Mouse (Mus musculus) CH12.LX (cell line): Measurements from ENCODE around the gene Gm49387. TPM values are rescaled to one million over a fixed set of nuclear protein-coding genes. Genes with fewer than 3 reads are reported as not detected.

Experiments
- DNase-seq: peaks from one replicate; pipeline ENCODE4 v3.0.0-alpha.2; 2013; ENCODE audit errors: extremely low read depth
- H3K27ac ChIP-seq: 2 replicates; pipeline ENCODE4 v1.5.1; 2012; ENCODE audit warnings: low read depth, mild to moderate bottlenecking, control low read depth, moderate library complexity; ENCODE audit not compliant: insufficient read depth
- H3K27me3 ChIP-seq: replicated peaks from 2 replicates; pipeline ENCODE3; 2012; ENCODE audit warnings: inconsistent platforms
- H3K36me3 ChIP-seq, 2 experiments: replicated peaks in 1 of 2; 2 replicates each; pipeline versions ENCODE3 to v1.6.1; 2012; ENCODE audit warnings: inconsistent platforms in 1 of 2, low read length in 1 of 2, mild to moderate bottlenecking in 1 of 2, mixed read lengths in 1 of 2, moderate library complexity in 1 of 2; ENCODE audit not compliant: control insufficient read depth in 1 of 2, insufficient read depth in 1 of 2
- H3K4me1 ChIP-seq, 2 experiments: 2 replicates each; pipeline ENCODE4 v1.6.1; 2012; ENCODE audit warnings: inconsistent platforms in 1 of 2, moderate library complexity in 1 of 2; ENCODE audit not compliant: insufficient read depth in 2 of 2, control insufficient read depth in 1 of 2
- H3K4me2 ChIP-seq: 2 replicates; pipeline ENCODE4 v1.6.1; 2012; ENCODE audit warnings: low read depth, mild to moderate bottlenecking, control low read depth; ENCODE audit not compliant: poor library complexity, insufficient read depth, severe bottlenecking
- H3K4me3 ChIP-seq, 3 experiments: fragments of 150-350 bp in 1 of 3; sonication (generic) in 1 of 3; replicated peaks in 1 of 3; 2 replicates each; pipeline versions ENCODE3 to v1.5.1; 2011 to 2012; ENCODE audit warnings: low read depth in 2 of 3, low read length in 2 of 3, mild to moderate bottlenecking in 2 of 3, moderate library complexity in 2 of 3, control low read depth in 1 of 3, improper control_type of control experiment in 1 of 3, inconsistent platforms in 1 of 3, mixed read lengths in 1 of 3; ENCODE audit not compliant: poor library complexity in 1 of 3
- H3K79me2 ChIP-seq: replicated peaks from 2 replicates; pipeline ENCODE4 v1.6.1; 2012; ENCODE audit warnings: mild to moderate bottlenecking, moderate library complexity; ENCODE audit not compliant: control insufficient read depth, poor library complexity, insufficient read depth, severe bottlenecking; ENCODE audit errors: extremely low read depth
- H3K9ac ChIP-seq: 2 replicates; pipeline ENCODE4 v1.6.1; 2012; ENCODE audit warnings: low read depth, mild to moderate bottlenecking, control low read depth, moderate library complexity; ENCODE audit not compliant: insufficient read depth
- H3K9me3 ChIP-seq: replicated peaks from 2 replicates; pipeline ENCODE3; 2012; ENCODE audit warnings: low read length, inconsistent platforms, mixed read lengths
- BHLHE40 ChIP-seq: IDR thresholded peaks from 2 replicates; pipeline ENCODE4 v1.6.1; 2011; ENCODE audit warnings: mild to moderate bottlenecking, low read depth, low read length, improper control_type of control experiment
- CHD1 ChIP-seq: IDR thresholded peaks from 2 replicates; pipeline ENCODE4 v1.6.1; 2012; ENCODE audit warnings: low read depth, low read length, improper control_type of control experiment, inconsistent platforms
- CTCF ChIP-seq, 2 experiments: IDR thresholded peaks in 1 of 2; conservative IDR thresholded peaks in 1 of 2; 2 replicates each; pipeline ENCODE4 v1.5.1; 2011 to 2012; ENCODE audit warnings: low read depth in 2 of 2, low read length in 2 of 2, improper control_type of control experiment in 1 of 2, inconsistent platforms in 1 of 2, mild to moderate bottlenecking in 1 of 2, moderate library complexity in 1 of 2
- ELF1 ChIP-seq: IDR thresholded peaks from 2 replicates; pipeline ENCODE4 v1.6.1; 2014; ENCODE audit warnings: low read depth, mild to moderate bottlenecking, inconsistent platforms, low read length, improper control_type of control experiment
- EP300 ChIP-seq: IDR thresholded peaks from 2 replicates; pipeline ENCODE4 v1.6.1; 2011; ENCODE audit warnings: low read length, improper control_type of control experiment
- ETS1 ChIP-seq: conservative IDR thresholded peaks from 2 replicates; pipeline ENCODE4 v1.6.1; 2012; ENCODE audit warnings: low read depth, mild to moderate bottlenecking, inconsistent platforms, low read length, improper control_type of control experiment, moderate library complexity
- GABPA ChIP-seq: IDR thresholded peaks from 2 replicates; pipeline ENCODE4 v1.6.1; 2012; ENCODE audit warnings: low read depth, low read length, improper control_type of control experiment, inconsistent platforms; ENCODE audit not compliant: insufficient replicate concordance
- HCFC1 ChIP-seq: IDR thresholded peaks from 2 replicates; pipeline ENCODE4 v1.6.1; 2012; ENCODE audit warnings: low read depth, mild to moderate bottlenecking, inconsistent platforms, low read length, improper control_type of control experiment
- JUN ChIP-seq: IDR thresholded peaks from 2 replicates; pipeline ENCODE4 v1.6.1; 2011; ENCODE audit warnings: low read depth, mild to moderate bottlenecking, low read length, improper control_type of control experiment, moderate library complexity; ENCODE audit not compliant: insufficient read depth
- JUND ChIP-seq: conservative IDR thresholded peaks from 2 replicates; pipeline ENCODE4 v1.6.1; 2011; ENCODE audit warnings: low read depth, low read length, improper control_type of control experiment
- KAT2A ChIP-seq: IDR thresholded peaks from 2 replicates; pipeline ENCODE4 v1.6.1; 2012; ENCODE audit warnings: low read length, improper control_type of control experiment, inconsistent platforms; ENCODE audit not compliant: insufficient replicate concordance
- MAX ChIP-seq: IDR thresholded peaks from 2 replicates; pipeline ENCODE4 v1.6.1; 2011; ENCODE audit warnings: low read length, improper control_type of control experiment
- MXI1 ChIP-seq: IDR thresholded peaks from 2 replicates; pipeline ENCODE4 v1.6.1; 2011; ENCODE audit warnings: mild to moderate bottlenecking, low read depth, low read length, improper control_type of control experiment
- MYC ChIP-seq: IDR thresholded peaks from 2 replicates; pipeline ENCODE4 v1.6.1; 2011; ENCODE audit warnings: low read depth, mild to moderate bottlenecking, improper control_type of control experiment, low read length
- NELFE ChIP-seq: IDR thresholded peaks from 2 replicates; pipeline ENCODE4 v1.6.1; 2011; ENCODE audit warnings: low read depth, low read length, improper control_type of control experiment
- NRF1 ChIP-seq: IDR thresholded peaks from 2 replicates; pipeline ENCODE4 v1.6.1; 2014; ENCODE audit warnings: low read depth, mild to moderate bottlenecking, inconsistent platforms, low read length, improper control_type of control experiment, moderate library complexity
- POLR2AphosphoS2 ChIP-seq: IDR thresholded peaks from 2 replicates; pipeline ENCODE4 v1.6.1; 2011; ENCODE audit warnings: low read depth, low read length, improper control_type of control experiment
- RAD21 ChIP-seq: IDR thresholded peaks from 2 replicates; pipeline ENCODE4 v1.6.1; 2011; ENCODE audit warnings: low read depth, mild to moderate bottlenecking, low read length, improper control_type of control experiment, moderate library complexity
- SIN3A ChIP-seq: IDR thresholded peaks from 2 replicates; pipeline ENCODE4 v1.6.1; 2012; ENCODE audit warnings: low read length, improper control_type of control experiment, inconsistent platforms
- SMC3 ChIP-seq: IDR thresholded peaks from 2 replicates; pipeline ENCODE4 v1.6.1; 2011; ENCODE audit warnings: low read depth, low read length, improper control_type of control experiment
- USF2 ChIP-seq: conservative IDR thresholded peaks from 2 replicates; pipeline ENCODE4 v1.6.1; 2011; ENCODE audit warnings: low read depth, low read length, improper control_type of control experiment
- ZKSCAN1 ChIP-seq: IDR thresholded peaks from 2 replicates; pipeline ENCODE4 v1.6.1; 2012; ENCODE audit warnings: low read depth, inconsistent platforms, low read length, improper control_type of control experiment, borderline replicate concordance
- ZMIZ1 ChIP-seq: IDR thresholded peaks from 2 replicates; pipeline ENCODE4 v1.6.1; 2012; ENCODE audit warnings: low read depth, mild to moderate bottlenecking, inconsistent platforms, low read length, improper control_type of control experiment
- ZNF384 ChIP-seq: IDR thresholded peaks from 2 replicates; pipeline ENCODE4 v1.6.1; 2012; ENCODE audit warnings: low read depth, low read length, improper control_type of control experiment, inconsistent platforms
- dilution Hi-C: fragments of 300-500 bp; cut with MboI; formaldehyde crosslinking; loops from 2 replicates; pipeline ENCODE4 v1.14.3; 2020; ENCODE audit warnings: low sequenced_read_pairs; ENCODE audit not compliant: extremely low pct_unique_long_range_greater_than_20kb, extremely low pct_ligation_motif_present
- in situ Hi-C: fragments of 300-500 bp; cut with MboI; formaldehyde crosslinking; loops from 3 replicates; pipeline ENCODE4 v1.14.3; 2019; ENCODE audit warnings: low sequenced_read_pairs, low pct_ligation_motif_present, low pct_unique_long_range_greater_than_20kb, mixed read lengths
- polyA plus RNA-seq: library from polyadenylated mRNA; unstranded; fragments of >175 nt; gene quantifications from 2 replicates; pipeline ENCODE4 v1.2.1, GENCODE M21; 2012; ENCODE audit warnings: low read depth; ENCODE audit not compliant: insufficient read length
- total RNA-seq, 2 experiments: library from RNA; depleted of rRNA; stranded (reverse); fragments of 300-350 nt in 1 of 2; fragments of >200 nt in 1 of 2; gene quantifications; 2 replicates each; pipeline ENCODE4 v1.2.3; 2012 to 2014

The Gm49387 gene
- total and polyA plus RNA-seq, 3 experiments: 0.71 TPM; not detected in 2

- TF ChIP-seq ELF1: no peak
- no peak for TF ChIP-seq RAD21
- TF ChIP-seq JUND: no peak
- no peak for TF ChIP-seq ZNF384
- no peak for TF ChIP-seq CHD1
- TF ChIP-seq GABPA: no peak
- no peak for TF ChIP-seq ETS1
- no peak for TF ChIP-seq JUN
- no peak for TF ChIP-seq MYC
- TF ChIP-seq SMC3: no peak
- TF ChIP-seq MAX: no peak
- TF ChIP-seq ZMIZ1: no peak
- TF ChIP-seq MXI1: no peak
- no peak for TF ChIP-seq HCFC1
- TF ChIP-seq ZKSCAN1: no peak
- no peak for TF ChIP-seq NRF1
- TF ChIP-seq NELFE: no peak
- TF ChIP-seq KAT2A: no peak
- TF ChIP-seq CTCF (conservative IDR thresholded peaks at IDR 0.05 in 1 of 2, IDR thresholded peaks at IDR 0.05 in 1 of 2; ENCODE audit: low read depth in 2 of 2, low read length in 2 of 2): no peak
- Histone ChIP-seq H3K36me3 (peaks cover 6 to 49% of the 10 kb centered on the region in 2 experiments), H3K27me3 (no peaks in the 10 kb centered on the region), H3K4me1 (peaks cover 0 to 4% of the 10 kb centered on the region in 2 experiments; a peak in 1 of 4 replicates), H3K9ac (no peak overlapping the region), H3K4me2 (no peak overlapping the region), H3K9me3 (no peaks in the 10 kb centered on the region), H3K79me2 (no peaks in the 10 kb centered on the region), H3K27ac (no peak overlapping the region), H3K4me3 (no peak overlapping the region)
- no peak for DNase-seq
- dilution Hi-C loops (no loop called here), in situ Hi-C loops (no loop called here)
Measured at GRCm38 (mm10) chr14:31617204-31617603, 23.5 kb downstream of the Gm49387 start.

- in situ Hi-C loops: no loop called here
- no peak for TF ChIP-seq USF2
- TF ChIP-seq BHLHE40: no peak
- TF ChIP-seq KAT2A: no peak
- TF ChIP-seq SIN3A: no peak
- no peak for TF ChIP-seq CTCF (conservative IDR thresholded peaks at IDR 0.05 in 1 of 2, IDR thresholded peaks at IDR 0.05 in 1 of 2; ENCODE audit: low read depth in 2 of 2, low read length in 2 of 2)
- TF ChIP-seq POLR2AphosphoS2: no peak
- TF ChIP-seq CHD1: no peak
- TF ChIP-seq EP300: no peak
- TF ChIP-seq, all 38 proteins: peak for 0
- H3K36me3 ChIP-seq: peaks cover 6 to 50% of the 10 kb centered on the region in 2 experiments
- DNase-seq: no peak
- no peaks in the 10 kb centered on the region for H3K9me3 ChIP-seq
- peaks cover 0 to 4% of the 10 kb centered on the region in 2 experiments; a peak in 2 of 4 replicates for H3K4me1 ChIP-seq
- no peaks in the 10 kb centered on the region for H3K79me2 ChIP-seq
- dilution Hi-C loops: no loop called here
- H3K27me3 ChIP-seq: no peaks in the 10 kb centered on the region
- H3K4me3 ChIP-seq: no peak overlapping the region
- H3K4me2 ChIP-seq: no peak overlapping the region
- H3K9ac ChIP-seq: no peak overlapping the region
- H3K27ac ChIP-seq: no peak overlapping the region
Measured at GRCm38 (mm10) chr14:31613671-31614070, 27.0 kb downstream of the Gm49387 start.
